ENCODE assay signal across 21 mouse cellular contexts in genomic region chr19:35861421-35861820, GRCm38 (mm10).
DNase-seq lines count a peak whose midpoint lies in the region; ATAC-seq and TF ChIP-seq lines count a peak whose summit lies in the region.
"Had no signal": no experiment of that assay in that cellular context is flagged by ENCODE, and none has a peak within 500 bp of the region (broad histone marks: within the 10 kb centered on the region; RNA-seq: fewer than 3 reads in every experiment).

No protein-coding gene starts in this region.

- H3K27ac ChIP-seq in forebrain, embryonic 14.5 days (ENCODE audit: low read depth, low read length): no peak overlapping the region
- no peak overlapping the region for H3K27ac ChIP-seq in forebrain, embryonic 12.5 days
- no peak overlapping the region for H3K27ac ChIP-seq in liver, adult 2 months (replicated peaks; ENCODE audit: insufficient read depth, low read depth, low read length)
- H3K27ac ChIP-seq in liver, postnatal 0 days (ENCODE audit: low read depth): no peak overlapping the region
- H3K27ac ChIP-seq: embryonic facial prominence, embryonic 15.5 days; heart, adult 2 months; heart, embryonic 15.5 days; kidney, postnatal 0 days; liver, embryonic 12.5 days; lung, embryonic 15.5 days; macrophage had no signal

- no peak overlapping the region for H3K4me2 ChIP-seq in forebrain, embryonic 14.5 days (ENCODE audit: low read length)
- H3K4me2 ChIP-seq in forebrain, embryonic 12.5 days: no peak overlapping the region
- H3K4me2 ChIP-seq in liver, postnatal 0 days (ENCODE audit: low read depth, low read length): no peak overlapping the region
- H3K4me2 ChIP-seq: embryonic facial prominence, embryonic 15.5 days; heart, embryonic 15.5 days; liver, embryonic 12.5 days; lung, embryonic 15.5 days; midbrain, embryonic 11.5 days had no signal

- no peaks in the 10 kb centered on the region for H3K79me2 ChIP-seq in liver, adult 2 months (ENCODE audit: control insufficient read depth, insufficient read depth, low read length)

- peak; percentile 10 for DNase-seq in forebrain, embryonic 14.5 days (ENCODE audit: low spot score)
- peak; percentile 9 for DNase-seq in liver, adult 2 months (ENCODE audit: extremely low read depth, low read depth, low spot score)
- DNase-seq in liver, postnatal 0 days: no peak
- peak; percentile 9 for DNase-seq in brain, adult 2 months (ENCODE audit: low read depth, low spot score)
- DNase-seq in kidney, postnatal 10 days: peak; percentile 36
- no peak for DNase-seq in adrenal gland, postnatal 25 days
- DNase-seq: adrenal gland, adult 8-10 months; cerebellum, adult 8-10 months; gastrocnemius, postnatal 10 days; heart, adult 2 months; spleen, adult 18-20 months; thymus, postnatal 36 days had no signal

- no peak for TF ChIP-seq EP300 in liver, postnatal 0 days (IDR thresholded peaks at IDR 0.05; ENCODE audit: low read depth)

- no peaks in the 10 kb centered on the region for H3K27me3 ChIP-seq in forebrain, embryonic 14.5 days (replicated peaks; ENCODE audit: control insufficient read depth, insufficient read depth, low read length)
- H3K27me3 ChIP-seq in forebrain, embryonic 12.5 days: no peaks in the 10 kb centered on the region
- no peaks in the 10 kb centered on the region; the same call in 1 of the 2 replicates for H3K27me3 ChIP-seq in liver, adult 2 months (ENCODE audit: control insufficient read depth, insufficient read depth, low read length)
- no peaks in the 10 kb centered on the region for H3K27me3 ChIP-seq in liver, postnatal 0 days (ENCODE audit: insufficient read depth, low read length)
- H3K27me3 ChIP-seq: embryonic facial prominence, embryonic 15.5 days; heart, embryonic 15.5 days; liver, embryonic 12.5 days; lung, embryonic 15.5 days had no signal

- ATAC-seq in forebrain, embryonic 14.5 days: no peak
- no peak for ATAC-seq in forebrain, embryonic 12.5 days (ENCODE audit: low FRiP score)
- ATAC-seq in liver, postnatal 0 days: no peak
- ATAC-seq: liver, embryonic 12.5 days had no signal

- H3K4me1 ChIP-seq in forebrain, embryonic 14.5 days (ENCODE audit: control insufficient read depth, insufficient read depth, low read length): no peaks in the 10 kb centered on the region
- no peaks in the 10 kb centered on the region for H3K4me1 ChIP-seq in forebrain, embryonic 12.5 days
- no peaks in the 10 kb centered on the region for H3K4me1 ChIP-seq in liver, adult 2 months (ENCODE audit: control insufficient read depth, insufficient read depth, low read length)
- no peaks in the 10 kb centered on the region for H3K4me1 ChIP-seq in liver, postnatal 0 days (ENCODE audit: insufficient read depth)
- H3K4me1 ChIP-seq: embryonic facial prominence, embryonic 15.5 days; heart, embryonic 15.5 days; liver, embryonic 12.5 days; lung, embryonic 15.5 days had no signal

- WGBS in forebrain, embryonic 14.5 days: 56% methylated on average over 4 of the region's 4 CpGs
- WGBS in forebrain, embryonic 12.5 days: 74% methylated on average over 4 of the region's 4 CpGs
- 51% methylated on average over 4 of the region's 4 CpGs for WGBS in liver, adult 2 months
- 57% methylated on average over 4 of the region's 4 CpGs for WGBS in liver, postnatal 0 days (ENCODE audit: insufficient replicate concordance)

- TF ChIP-seq CTCF in liver, adult 2 months (IDR thresholded peaks at IDR 0.05; ENCODE audit: low read depth, low read length): no peak
- no peak for TF ChIP-seq CTCF in liver, postnatal 0 days (IDR thresholded peaks at IDR 0.05; ENCODE audit: low read depth)

- no peaks in the 10 kb centered on the region for H3K36me3 ChIP-seq in forebrain, embryonic 14.5 days (ENCODE audit: control insufficient read depth, insufficient read depth, low read length)
- H3K36me3 ChIP-seq in forebrain, embryonic 12.5 days (replicated peaks): no peaks in the 10 kb centered on the region
- no peaks in the 10 kb centered on the region for H3K36me3 ChIP-seq in liver, adult 2 months (ENCODE audit: control insufficient read depth, insufficient read depth, low read length)
- no peaks in the 10 kb centered on the region for H3K36me3 ChIP-seq in liver, postnatal 0 days (replicated peaks; ENCODE audit: insufficient read depth, low read length)
- H3K36me3 ChIP-seq: embryonic facial prominence, embryonic 15.5 days; heart, embryonic 15.5 days; liver, embryonic 12.5 days; lung, embryonic 15.5 days had no signal

- no peaks in the 10 kb centered on the region for H3K9me3 ChIP-seq in forebrain, embryonic 14.5 days (replicated peaks; ENCODE audit: control insufficient read depth, low read length)
- H3K9me3 ChIP-seq in forebrain, embryonic 12.5 days: no peaks in the 10 kb centered on the region
- no peaks in the 10 kb centered on the region for H3K9me3 ChIP-seq in liver, postnatal 0 days (ENCODE audit: low read length)
- H3K9me3 ChIP-seq: embryonic facial prominence, embryonic 15.5 days; heart, embryonic 15.5 days; liver, embryonic 12.5 days; lung, embryonic 15.5 days had no signal

- no peak for TF ChIP-seq POLR2A in liver, adult 2 months (IDR thresholded peaks at IDR 0.05; ENCODE audit: extremely low read depth, insufficient read depth, low read length)

- H3K9ac ChIP-seq in forebrain, embryonic 14.5 days (ENCODE audit: low read length): no peak overlapping the region
- no peak overlapping the region for H3K9ac ChIP-seq in forebrain, embryonic 12.5 days
- no peak overlapping the region for H3K9ac ChIP-seq in liver, adult 2 months (ENCODE audit: low read depth, low read length)
- H3K9ac ChIP-seq in liver, postnatal 0 days (replicated peaks): no peak overlapping the region
- H3K9ac ChIP-seq: embryonic facial prominence, embryonic 15.5 days; heart, embryonic 15.5 days; liver, embryonic 12.5 days; lung, embryonic 15.5 days had no signal

- H3K4me3 ChIP-seq in forebrain, embryonic 14.5 days (ENCODE audit: low read depth, low read length): no peak overlapping the region
- no peak overlapping the region for H3K4me3 ChIP-seq in forebrain, embryonic 12.5 days (replicated peaks)
- no peak overlapping the region for H3K4me3 ChIP-seq in liver, adult 2 months (ENCODE audit: insufficient read depth, low read depth, low read length)
- H3K4me3 ChIP-seq in liver, postnatal 0 days (ENCODE audit: low read depth, low read length): no peak overlapping the region
- H3K4me3 ChIP-seq: embryonic facial prominence, embryonic 15.5 days; heart, adult 2 months; heart, embryonic 15.5 days; liver, embryonic 12.5 days; lung, embryonic 15.5 days; myocyte had no signal

Comparison
In these comparisons a context has a peak if more than half of its experiments do, and no peak if none do; other contexts are left out.
1. DNase-seq: peak in forebrain, embryonic 14.5 days (single experiment), liver, adult 2 months (single experiment), brain, adult 2 months (single experiment) and kidney, postnatal 10 days (single experiment); none in liver, postnatal 0 days (single experiment) and adrenal gland, postnatal 25 days (single experiment).